20 mouse cellular contexts compared by ENCODE assay signal in the genomic region with DNA sequence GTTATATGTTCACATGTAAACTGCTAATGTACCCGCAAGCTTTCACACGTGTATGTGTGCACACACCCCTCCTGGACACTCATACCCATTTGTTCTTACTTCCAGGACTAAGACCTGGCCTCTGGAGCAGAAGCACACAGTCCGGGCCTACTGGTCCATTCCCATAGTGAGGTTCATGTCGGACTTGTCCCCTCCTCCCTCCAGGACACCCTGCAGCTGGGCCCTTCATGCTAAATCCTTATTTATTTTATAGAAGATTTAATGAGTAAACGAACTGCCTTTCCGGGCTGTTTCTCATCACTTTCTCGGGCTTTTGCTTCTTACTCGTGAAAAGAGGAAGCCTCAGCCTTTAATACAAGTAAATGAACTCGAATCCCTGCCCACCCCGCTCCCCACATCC. TPM values are rescaled to one million over a fixed set of nuclear protein-coding genes. Genes with fewer than 3 reads are reported as not detected.
A peak's percentile ranks its signal among the peaks of the same experiment; 100 is the strongest.
DNase-seq lines count a peak whose midpoint lies in the region; ATAC-seq and TF ChIP-seq lines count a peak whose summit lies in the region.
"Had no signal": no experiment of that assay in that cellular context is flagged by ENCODE, and none has a peak within 500 bp of the region (broad histone marks: within the 10 kb centered on the region; RNA-seq: fewer than 3 reads in every experiment).

No protein-coding gene starts in this region.

- TF ChIP-seq EP300 in stomach, postnatal 0 days (optimal IDR thresholded peaks at IDR 0.05), result no peak

- no peak for TF ChIP-seq CTCF in intestine, postnatal 0 days (IDR thresholded peaks at IDR 0.05; ENCODE audit: low read depth)
- TF ChIP-seq CTCF in stomach, postnatal 0 days (IDR thresholded peaks at IDR 0.05; ENCODE audit: low read depth), result no peak
- TF ChIP-seq CTCF in hindbrain, postnatal 0 days (IDR thresholded peaks at IDR 0.05; ENCODE audit: low read depth), result no peak

- 55% methylated on average over 10 of the region's 10 CpGs for WGBS in intestine, embryonic 15.5 days
- 65% methylated on average over 10 of the region's 10 CpGs for WGBS in intestine, postnatal 0 days
- WGBS in stomach, embryonic 14.5 days, result 47% methylated on average over 10 of the region's 10 CpGs
- 41% methylated on average over 10 of the region's 10 CpGs for WGBS in stomach, postnatal 0 days
- 54% methylated on average over 10 of the region's 10 CpGs for WGBS in stomach, embryonic 15.5 days
- WGBS in hindbrain, postnatal 0 days, result 84% methylated on average over 10 of the region's 10 CpGs

- peaks cover 35% of the 10 kb centered on the region for H3K4me1 ChIP-seq in intestine, embryonic 15.5 days (replicated peaks)
- H3K4me1 ChIP-seq in intestine, postnatal 0 days (replicated peaks; ENCODE audit: control insufficient read depth, insufficient read depth, low read length), result peaks cover 8% of the 10 kb centered on the region; the same call in 1 of the 2 replicates
- peaks cover 31% of the 10 kb centered on the region; the same call in 1 of the 2 replicates for H3K4me1 ChIP-seq in stomach, embryonic 14.5 days (ENCODE audit: control insufficient read depth, insufficient read depth, low read length)
- H3K4me1 ChIP-seq in stomach, postnatal 0 days (replicated peaks; ENCODE audit: control insufficient read depth, insufficient read depth), result peaks cover 7% of the 10 kb centered on the region; the same call in 1 of the 2 replicates
- peaks cover 29% of the 10 kb centered on the region for H3K4me1 ChIP-seq in stomach, embryonic 15.5 days
- H3K4me1 ChIP-seq in hindbrain, postnatal 0 days (ENCODE audit: insufficient read depth, low read length), result peaks cover 18% of the 10 kb centered on the region

- no peak overlapping the region for H3K9ac ChIP-seq in intestine, embryonic 15.5 days
- H3K9ac ChIP-seq in intestine, postnatal 0 days (ENCODE audit: low read depth, low read length), result no peak overlapping the region
- H3K9ac ChIP-seq in stomach, embryonic 14.5 days (replicated peaks; ENCODE audit: low read depth, low read length), result no peak overlapping the region
- no peak overlapping the region for H3K9ac ChIP-seq in stomach, postnatal 0 days (ENCODE audit: low read length)
- H3K9ac ChIP-seq in stomach, embryonic 15.5 days, result no peak overlapping the region
- no peak overlapping the region for H3K9ac ChIP-seq in hindbrain, postnatal 0 days (replicated peaks; ENCODE audit: low read length)
- H3K9ac ChIP-seq: forebrain, embryonic 13.5 days; forebrain, embryonic 15.5 days; forebrain, postnatal 0 days had no signal

- H3K27me3 ChIP-seq in intestine, embryonic 15.5 days (replicated peaks), result no peaks in the 10 kb centered on the region
- no peaks in the 10 kb centered on the region for H3K27me3 ChIP-seq in intestine, postnatal 0 days (replicated peaks; ENCODE audit: control insufficient read depth, insufficient read depth, low read length)
- H3K27me3 ChIP-seq in stomach, embryonic 14.5 days (ENCODE audit: control insufficient read depth, insufficient read depth, low read length), result no peaks in the 10 kb centered on the region
- H3K27me3 ChIP-seq in stomach, postnatal 0 days (ENCODE audit: control insufficient read depth, insufficient read depth, low read length), result no peaks in the 10 kb centered on the region
- 0 out of 2 replicates have a peak, but pooled peaks cover 3% of the 10 kb centered on the region for H3K27me3 ChIP-seq in stomach, embryonic 15.5 days (replicated peaks)
- H3K27me3 ChIP-seq in hindbrain, postnatal 0 days (ENCODE audit: insufficient read depth, low read length), result no peaks in the 10 kb centered on the region
- H3K27me3 ChIP-seq: forebrain, embryonic 13.5 days; forebrain, embryonic 15.5 days had no signal

- H3K36me3 ChIP-seq in intestine, embryonic 15.5 days, result no peaks in the 10 kb centered on the region
- no peaks in the 10 kb centered on the region; the same call in 1 of the 2 replicates for H3K36me3 ChIP-seq in intestine, postnatal 0 days (ENCODE audit: control insufficient read depth, insufficient read depth)
- no peaks in the 10 kb centered on the region for H3K36me3 ChIP-seq in stomach, embryonic 14.5 days (ENCODE audit: control insufficient read depth, insufficient read depth, low read length)
- no peaks in the 10 kb centered on the region for H3K36me3 ChIP-seq in stomach, postnatal 0 days (ENCODE audit: control insufficient read depth, insufficient read depth, low read length)
- no peaks in the 10 kb centered on the region for H3K36me3 ChIP-seq in stomach, embryonic 15.5 days
- no peaks in the 10 kb centered on the region for H3K36me3 ChIP-seq in hindbrain, postnatal 0 days (ENCODE audit: insufficient read depth, low read length)
- H3K36me3 ChIP-seq: forebrain, embryonic 15.5 days had no signal

- H3K27ac ChIP-seq in intestine, embryonic 15.5 days, result 0 out of 2 replicates have a peak overlapping the region, but pooled peaks have one; percentile 54
- no peak overlapping the region for H3K27ac ChIP-seq in intestine, postnatal 0 days (ENCODE audit: low read depth, low read length)
- H3K27ac ChIP-seq in stomach, embryonic 14.5 days (ENCODE audit: low read length), result no peak overlapping the region
- H3K27ac ChIP-seq in stomach, postnatal 0 days (replicated peaks), result no peak overlapping the region
- no peak overlapping the region for H3K27ac ChIP-seq in stomach, embryonic 15.5 days
- H3K27ac ChIP-seq in hindbrain, postnatal 0 days, result no peak overlapping the region
- H3K27ac ChIP-seq: forebrain, embryonic 13.5 days; forebrain, embryonic 15.5 days had no signal

- peak; percentile 46 for ATAC-seq in intestine, embryonic 15.5 days
- no peak for ATAC-seq in intestine, postnatal 0 days
- ATAC-seq in stomach, embryonic 14.5 days (ENCODE audit: insufficient number of reproducible peaks, insufficient read depth, low FRiP score, low read depth), result peak; percentile 44; the same call in 1 of the 2 replicates
- no peak for ATAC-seq in stomach, postnatal 0 days (ENCODE audit: low FRiP score, low TSS enrichment)
- ATAC-seq in stomach, embryonic 15.5 days (ENCODE audit: insufficient read depth, low FRiP score, low read depth), result no peak
- no peak for ATAC-seq in hindbrain, postnatal 0 days
- ATAC-seq: forebrain, embryonic 13.5 days; forebrain, embryonic 15.5 days; forebrain, postnatal 0 days had no signal

- no peaks in the 10 kb centered on the region for H3K9me3 ChIP-seq in intestine, embryonic 15.5 days
- no peaks in the 10 kb centered on the region for H3K9me3 ChIP-seq in intestine, postnatal 0 days (ENCODE audit: control insufficient read depth)
- no peaks in the 10 kb centered on the region for H3K9me3 ChIP-seq in stomach, embryonic 14.5 days (ENCODE audit: control insufficient read depth, low read depth, low read length)
- H3K9me3 ChIP-seq in stomach, postnatal 0 days (ENCODE audit: control insufficient read depth, low read length), result no peaks in the 10 kb centered on the region
- H3K9me3 ChIP-seq in stomach, embryonic 15.5 days, result no peaks in the 10 kb centered on the region
- no peaks in the 10 kb centered on the region for H3K9me3 ChIP-seq in hindbrain, postnatal 0 days (ENCODE audit: low read length)
- H3K9me3 ChIP-seq: forebrain, embryonic 13.5 days; forebrain, embryonic 15.5 days had no signal

- no peak for DNase-seq in stomach, postnatal 0 days (ENCODE audit: low spot score)
- DNase-seq in hindbrain, postnatal 0 days (ENCODE audit: low spot score), result no peak
- no peak for DNase-seq in lung, postnatal 14 days
- DNase-seq: adrenal gland, adult 2 months; adrenal gland, postnatal 10 days; adrenal gland, postnatal 25 days; cerebellum, adult 11-12 months; cerebellum, adult 2 months; cerebellum, adult 9-10 months; cerebellum, postnatal 10 days; cerebellum, postnatal 25 days; forebrain, postnatal 0 days had no signal

- no peak overlapping the region for H3K4me3 ChIP-seq in intestine, embryonic 15.5 days (replicated peaks)
- H3K4me3 ChIP-seq in intestine, postnatal 0 days (ENCODE audit: low read depth, low read length), result no peak overlapping the region
- H3K4me3 ChIP-seq in stomach, embryonic 14.5 days (ENCODE audit: low read depth, low read length), result no peak overlapping the region
- H3K4me3 ChIP-seq in stomach, postnatal 0 days (ENCODE audit: low read depth, low read length), result no peak overlapping the region
- no peak overlapping the region for H3K4me3 ChIP-seq in stomach, embryonic 15.5 days (replicated peaks)
- H3K4me3 ChIP-seq in hindbrain, postnatal 0 days (ENCODE audit: low read length), result no peak overlapping the region
- H3K4me3 ChIP-seq: forebrain, embryonic 13.5 days; forebrain, embryonic 15.5 days had no signal

- H3K4me2 ChIP-seq in intestine, embryonic 15.5 days (replicated peaks), result no peak overlapping the region
- no peak overlapping the region for H3K4me2 ChIP-seq in intestine, postnatal 0 days (replicated peaks; ENCODE audit: low read depth)
- no peak overlapping the region for H3K4me2 ChIP-seq in stomach, embryonic 14.5 days (replicated peaks; ENCODE audit: low read depth, low read length)
- no peak overlapping the region for H3K4me2 ChIP-seq in stomach, postnatal 0 days (replicated peaks; ENCODE audit: low read depth)
- H3K4me2 ChIP-seq in stomach, embryonic 15.5 days, result 0 out of 2 replicates have a peak overlapping the region, but pooled peaks have one; percentile 10
- no peak overlapping the region for H3K4me2 ChIP-seq in hindbrain, postnatal 0 days (ENCODE audit: low read depth, low read length)
- H3K4me2 ChIP-seq: forebrain, embryonic 13.5 days; forebrain, embryonic 15.5 days had no signal

RNA-seq across cellular contexts. Expression of gene Bcl11b, which starts 54.0 kb away (rescaled TPM):
- polyA plus RNA-seq in intestine, embryonic 15.5 days (2015; fragmentation: Nextera tagmentation; extraction: Ambion mirVana), result 6.7 and 6.9 TPM in 2 replicates
- 5.2 TPM in 2 replicates for polyA plus RNA-seq in intestine, postnatal 0 days (2015; fragmentation: Nextera tagmentation; extraction: Ambion mirVana)
- polyA plus RNA-seq in stomach, embryonic 14.5 days (2014; fragmentation: Nextera tagmentation; extraction: Ambion mirVana), result 6.0 and 6.8 TPM in 2 replicates
- 4.6 TPM in 2 replicates for polyA plus RNA-seq in stomach, postnatal 0 days (2015; fragmentation: Nextera tagmentation; extraction: Ambion mirVana)
- polyA plus RNA-seq in stomach, embryonic 15.5 days (2015; fragmentation: Nextera tagmentation; extraction: Ambion mirVana), result 5.3 and 5.7 TPM in 2 replicates
- total RNA-seq in hindbrain, postnatal 0 days (2014; rRNA removed), result 30.0 and 31.6 TPM in 2 replicates
- 9.8 and 12.0 TPM in 2 replicates for polyA plus RNA-seq in hindbrain, postnatal 0 days (2015; fragmentation: Nextera tagmentation; extraction: Ambion mirVana)
- total RNA-seq: MEL had no signal
- polyA plus RNA-seq: C2C12 had no signal

Comparison
In these comparisons a context has a peak if more than half of its experiments do, and no peak if none do; other contexts are left out.
1. ATAC-seq: peak in intestine, embryonic 15.5 days (single experiment) and stomach, embryonic 14.5 days (single experiment); none in intestine, postnatal 0 days (single experiment), stomach, postnatal 0 days (single experiment), stomach, embryonic 15.5 days (single experiment) and hindbrain, postnatal 0 days (single experiment).